In the genomic region with DNA sequence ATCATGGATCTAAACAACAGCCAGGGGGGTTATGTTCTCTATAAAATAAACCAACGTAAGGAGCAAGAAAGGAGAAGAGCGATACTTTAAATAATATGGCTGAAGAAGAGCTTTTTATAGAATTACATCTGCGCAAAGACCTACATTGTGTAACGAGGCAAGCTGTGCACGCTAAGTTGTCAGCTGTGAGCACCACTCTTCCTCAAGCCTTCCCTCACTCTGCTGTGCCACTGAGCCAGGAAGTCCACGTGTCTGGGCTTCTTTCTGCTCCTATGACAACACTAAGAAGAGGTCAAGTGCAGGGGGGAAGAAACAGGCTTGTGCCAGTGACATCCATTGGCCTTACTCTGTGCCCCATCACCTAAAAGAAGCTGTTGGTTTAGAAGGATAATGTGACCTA, we compare ENCODE assay signal across 22 mouse cellular contexts.
DNase-seq lines count a peak whose midpoint lies in the region; ATAC-seq and TF ChIP-seq lines count a peak whose summit lies in the region.
"Had no signal": no experiment of that assay in that cellular context is flagged by ENCODE, and none has a peak within 500 bp of the region (broad histone marks: within the 10 kb centered on the region; RNA-seq: fewer than 3 reads in every experiment).

No protein-coding gene starts in this region.

- no peak for TF ChIP-seq CTCF in forebrain, postnatal 0 days (IDR thresholded peaks at IDR 0.05; ENCODE audit: low read depth)
- TF ChIP-seq CTCF in kidney, adult 2 months (conservative IDR thresholded peaks at IDR 0.05; ENCODE audit: insufficient read depth, insufficient read length, low read depth, low read length): no peak

- H3K36me3 ChIP-seq in forebrain, postnatal 0 days (ENCODE audit: insufficient read depth): no peaks in the 10 kb centered on the region
- H3K36me3 ChIP-seq in forebrain, embryonic 11.5 days (ENCODE audit: control insufficient read depth, insufficient read depth, low read length): no peaks in the 10 kb centered on the region
- H3K36me3 ChIP-seq in kidney, adult 2 months (ENCODE audit: control insufficient read depth, insufficient read depth, low read length): no peaks in the 10 kb centered on the region
- H3K36me3 ChIP-seq: limb, embryonic 10.5 days; midbrain, embryonic 13.5 days; neural tube, embryonic 12.5 days had no signal

- peak; percentile 12 for DNase-seq in forebrain, postnatal 0 days
- DNase-seq in forebrain, embryonic 11.5 days (ENCODE audit: low spot score): no peak
- peak; percentile 5 to 31 for DNase-seq in frontal cortex, postnatal 14 days (ENCODE audit: low spot score in 2 of 2)
- peak; percentile 26 to 71 for DNase-seq in left cerebral cortex, postnatal 14 days (ENCODE audit: low spot score in 2 of 2)
- DNase-seq in right cerebral cortex, postnatal 25 days: peak; percentile 61
- DNase-seq in cerebellum, postnatal 4 days (ENCODE audit: low spot score in 2 of 2): no peak
- DNase-seq in ovary, postnatal 10 days (ENCODE audit: low spot score): no peak
- DNase-seq in kidney, adult 2 months: no peak
- DNase-seq: adrenal gland, adult 2 months; cerebellum, adult 8-10 months; gastrocnemius, postnatal 10 days; heart, adult 11 months; heart, postnatal 4 days; kidney, adult 18-20 months; kidney, postnatal 10 days; lung, postnatal 14 days; thymus, postnatal 4 days had no signal

- H3K4me2 ChIP-seq in forebrain, postnatal 0 days (ENCODE audit: low read depth): no peak overlapping the region
- H3K4me2 ChIP-seq in forebrain, embryonic 11.5 days (ENCODE audit: low read depth, low read length, severe bottlenecking): no peak overlapping the region
- H3K4me2 ChIP-seq: midbrain, embryonic 13.5 days; neural tube, embryonic 12.5 days had no signal

- no peaks in the 10 kb centered on the region for H3K27me3 ChIP-seq in forebrain, postnatal 0 days (ENCODE audit: insufficient read depth, low read length)
- H3K27me3 ChIP-seq in forebrain, embryonic 11.5 days (ENCODE audit: control insufficient read depth, insufficient read depth, low read length): no peaks in the 10 kb centered on the region
- no peaks in the 10 kb centered on the region for H3K27me3 ChIP-seq in kidney, adult 2 months (replicated peaks; ENCODE audit: control insufficient read depth, insufficient read depth, low read length)
- H3K27me3 ChIP-seq: midbrain, embryonic 13.5 days; neural tube, embryonic 12.5 days had no signal

- TF ChIP-seq POLR2A in kidney, adult 2 months (IDR thresholded peaks at IDR 0.05; ENCODE audit: low read depth, low read length): no peak

- H3K4me3 ChIP-seq in forebrain, postnatal 0 days (ENCODE audit: low read depth, low read length): no peak overlapping the region
- no peak overlapping the region for H3K4me3 ChIP-seq in forebrain, embryonic 11.5 days (ENCODE audit: low read depth, low read length)
- H3K4me3 ChIP-seq in kidney, adult 2 months (ENCODE audit: insufficient read depth, low read depth, low read length): no peak overlapping the region
- H3K4me3 ChIP-seq: limb, embryonic 10.5 days; midbrain, embryonic 13.5 days; neural tube, embryonic 12.5 days had no signal

- intact Hi-C loops in left cerebral cortex, postnatal 14 days (cut with DNase I): no loop called here

- no peak overlapping the region for H3K9ac ChIP-seq in forebrain, postnatal 0 days
- H3K9ac ChIP-seq in forebrain, embryonic 11.5 days (ENCODE audit: low read length): no peak overlapping the region
- H3K9ac ChIP-seq: midbrain, embryonic 13.5 days; neural tube, embryonic 12.5 days had no signal

- ATAC-seq in forebrain, postnatal 0 days: peak; percentile 36; the same call in 1 of the 2 replicates
- no peak for ATAC-seq in forebrain, embryonic 11.5 days (replicated peaks; ENCODE audit: low FRiP score)
- ATAC-seq: forebrain, embryonic 16.5 days; hindbrain, postnatal 0 days; midbrain, embryonic 13.5 days had no signal

- no peaks in the 10 kb centered on the region for H3K4me1 ChIP-seq in forebrain, postnatal 0 days (ENCODE audit: insufficient read depth)
- H3K4me1 ChIP-seq in forebrain, embryonic 11.5 days (replicated peaks; ENCODE audit: control insufficient read depth, insufficient read depth, low read length): no peaks in the 10 kb centered on the region
- no peaks in the 10 kb centered on the region for H3K4me1 ChIP-seq in kidney, adult 2 months (ENCODE audit: control insufficient read depth, insufficient read depth, low read length)
- H3K4me1 ChIP-seq: midbrain, embryonic 13.5 days; neural tube, embryonic 12.5 days had no signal

- 80% methylated on average over 6 of the region's 6 CpGs for WGBS in forebrain, postnatal 0 days
- whole genome bisulfite sequencing in forebrain, embryonic 11.5 days: 85% methylated on average over 6 of the region's 6 CpGs
- 83% methylated on average over 6 of the region's 6 CpGs for WGBS in kidney, adult 2 months

- no peak overlapping the region for H3K27ac ChIP-seq in forebrain, postnatal 0 days (ENCODE audit: low read depth, low read length)
- H3K27ac ChIP-seq in forebrain, embryonic 11.5 days (ENCODE audit: low read depth, low read length): no peak overlapping the region
- H3K27ac ChIP-seq in kidney, adult 2 months (ENCODE audit: insufficient read depth, low read depth, low read length): no peak overlapping the region
- H3K27ac ChIP-seq: hindbrain, postnatal 0 days; limb, embryonic 10.5 days; midbrain, embryonic 13.5 days; neural tube, embryonic 12.5 days had no signal

- no peaks in the 10 kb centered on the region for H3K9me3 ChIP-seq in forebrain, postnatal 0 days (ENCODE audit: low read length)
- no peaks in the 10 kb centered on the region for H3K9me3 ChIP-seq in forebrain, embryonic 11.5 days (ENCODE audit: control insufficient read depth, low read length)
- H3K9me3 ChIP-seq: limb, embryonic 10.5 days; midbrain, embryonic 13.5 days; neural tube, embryonic 12.5 days had no signal

Comparison
In these comparisons a context has a peak if more than half of its experiments do, and no peak if none do; other contexts are left out.
1. DNase-seq: peak in forebrain, postnatal 0 days (single experiment), frontal cortex, postnatal 14 days (2 of 2), left cerebral cortex, postnatal 14 days (2 of 2) and right cerebral cortex, postnatal 25 days (single experiment); none in forebrain, embryonic 11.5 days (single experiment), cerebellum, postnatal 4 days (0 of 2), ovary, postnatal 10 days (single experiment) and kidney, adult 2 months (single experiment).